Mouse (Mus musculus) T-cell, adult 66 days (primary cell): Measurements from ENCODE around the gene Clps. TPM values are rescaled to one million over a fixed set of nuclear protein-coding genes. Genes with fewer than 3 reads are reported as not detected.

ENCODE experiments used
- total RNA-seq, 2 experiments: library from RNA; stranded (reverse); gene quantifications; 3 replicates in 1 of 2; 4 replicates in 1 of 2; pipeline ENCODE4 v1.2.4; 2023

Gene Clps
- total RNA-seq: not detected

DNA sequence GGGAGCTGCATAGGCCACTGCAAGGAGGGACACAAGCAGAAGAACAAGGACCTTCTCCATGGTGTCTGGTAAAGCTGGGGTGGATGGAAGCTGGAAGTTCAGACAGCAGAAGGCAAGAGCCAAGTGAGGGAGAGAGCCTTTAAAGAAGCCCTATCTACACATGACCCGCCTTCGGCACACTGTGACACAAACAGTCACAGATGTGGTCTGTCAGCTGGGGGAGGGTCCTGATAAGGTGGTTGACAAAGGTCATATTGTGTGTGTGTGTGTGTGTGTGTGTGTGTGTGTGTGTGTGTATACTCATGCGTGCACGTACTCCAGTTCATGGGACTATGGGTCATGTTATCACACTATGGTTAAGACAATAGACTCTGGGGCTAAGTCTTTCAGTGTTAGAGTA is at the start of gene Clps:
TSS of gene Clps (minus strand) at position 169 of the 400 bp plus-strand sequence.

DNA sequence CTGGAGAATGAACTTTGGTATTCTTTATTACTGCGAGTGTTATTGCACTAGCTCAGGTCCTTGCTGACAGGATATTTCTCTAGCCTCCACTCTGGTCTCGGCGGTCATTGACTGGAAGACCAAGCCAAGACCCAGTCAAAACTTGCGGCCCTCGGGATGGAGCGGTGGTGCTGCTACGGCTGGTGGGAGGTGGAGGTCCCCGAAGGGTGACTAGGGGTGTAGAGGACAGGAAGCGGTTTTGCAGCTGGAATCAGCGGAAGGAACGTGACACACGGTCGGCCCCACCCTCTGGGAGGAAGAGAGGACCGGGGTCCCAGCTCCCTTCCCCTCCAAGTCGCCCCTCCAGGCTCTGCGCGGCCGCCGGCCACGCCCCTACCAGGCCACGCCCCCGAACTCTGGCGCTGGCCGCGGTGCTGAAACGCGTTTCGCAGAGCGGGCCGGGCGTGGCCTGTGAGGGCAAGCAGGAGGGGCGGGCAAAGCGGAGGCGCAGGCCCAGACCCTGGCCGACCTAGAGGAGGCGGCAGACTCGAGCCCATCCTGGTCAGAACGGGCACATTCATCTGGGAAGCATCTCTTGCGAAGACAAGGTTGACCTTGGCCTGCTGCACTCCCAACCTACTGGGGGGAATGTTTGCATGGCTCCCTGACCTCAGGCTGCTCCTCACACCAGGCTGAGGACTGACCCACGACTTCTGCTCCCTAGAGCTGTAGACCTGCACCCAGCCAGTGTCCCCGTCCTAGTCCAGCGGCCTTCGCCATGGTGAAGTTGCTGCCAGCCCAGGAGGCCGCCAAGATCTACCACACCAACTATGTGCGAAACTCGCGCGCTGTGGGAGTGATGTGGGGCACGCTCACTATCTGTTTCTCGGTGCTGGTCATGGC is 14.9 kb upstream of the Clps start, which contains the start of gene Lhfpl5:
TSS of gene Lhfpl5 (plus strand) at position 398 of the 882 bp plus-strand sequence.

DNA sequence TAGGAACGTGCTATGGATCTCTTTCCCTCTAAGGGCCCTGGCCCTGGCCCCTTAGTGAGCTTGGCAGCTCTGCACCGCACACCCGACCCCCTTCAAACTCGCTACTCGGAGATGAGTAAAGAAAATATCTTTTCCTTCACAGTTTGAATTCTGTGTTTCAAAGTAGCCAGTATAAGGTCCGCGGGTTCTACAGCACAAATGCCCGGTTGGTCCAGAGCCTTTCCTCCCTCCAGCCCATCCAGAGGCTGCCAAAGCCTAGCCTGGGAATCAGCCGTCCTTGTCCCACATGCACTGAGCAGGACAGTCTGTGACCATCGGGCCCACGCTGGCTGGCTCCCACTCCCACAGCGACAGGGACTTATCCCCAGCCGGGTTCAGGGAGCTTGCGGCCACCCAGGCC is 11.5 kb downstream of the Clps start, which contains the start of gene Clpsl2:
TSS of gene Clpsl2 (plus strand) at position 301 of the 400 bp plus-strand sequence.

DNA sequence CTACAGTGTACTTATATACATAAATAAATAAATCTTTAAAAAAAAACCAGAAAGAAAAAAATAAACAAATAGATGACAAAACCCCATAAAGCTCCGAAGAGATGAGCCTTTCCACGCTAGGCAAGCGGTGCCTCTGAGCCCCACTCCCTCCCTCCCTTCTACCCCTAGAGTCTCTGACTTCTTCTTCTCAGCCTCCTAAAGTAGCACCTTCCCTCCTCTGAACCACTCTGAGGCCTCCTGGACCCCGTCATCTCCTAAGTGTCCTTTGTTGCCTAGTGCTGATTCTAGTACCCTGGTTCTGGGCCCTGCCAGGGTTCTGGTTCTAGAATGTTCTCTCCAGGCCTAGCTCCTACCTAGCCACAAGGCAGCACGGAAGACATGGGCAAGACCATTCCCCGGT is 30.1 kb downstream of the Clps start, which contains the start of gene Armc12:
TSS of gene Armc12 (plus strand) at position 301 of the 400 bp plus-strand sequence.

DNA sequence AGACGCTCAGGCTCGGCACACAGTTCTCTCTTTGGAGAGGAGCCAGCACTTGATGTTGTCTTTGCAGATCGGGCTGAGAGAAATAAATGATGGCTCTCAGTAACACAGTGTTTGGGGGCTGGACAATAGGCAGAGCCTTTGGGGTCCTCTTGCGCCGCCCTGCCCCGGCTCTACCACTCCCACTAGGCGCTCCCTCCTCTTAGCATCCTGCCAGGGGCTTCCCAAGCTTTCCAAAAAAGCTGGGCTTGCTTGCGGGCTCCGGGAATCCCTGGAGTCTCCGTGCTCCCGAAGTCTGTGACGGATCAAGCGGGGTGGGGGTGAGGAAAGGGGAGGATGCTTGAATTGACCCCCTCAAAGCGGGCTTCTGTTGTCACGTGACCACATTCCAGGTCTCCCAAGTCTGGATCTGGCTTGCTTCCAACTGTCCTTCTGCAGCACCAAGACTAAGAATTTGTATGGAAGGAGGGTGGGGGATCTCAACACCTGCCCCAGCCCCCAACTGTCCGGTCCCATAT is 43.1 kb downstream of the Clps start, which contains the start of gene Fkbp5:
TSS of gene Fkbp5 (minus strand) at position 87 of the 515 bp plus-strand sequence.

Other genes starting within 250 kb of the Clps start
- 10 to 100 TPM; 30.9 to 33.8 TPM for gene Fance, start 247.2 kb downstream of the Clps start, total RNA-seq
- gene Rpl10a, start 232.3 kb downstream of the Clps start, total RNA-seq: 1,000 to 10,000 TPM; 2,031 to 2,062 TPM
- not detected for gene Tead3, start 209.9 kb downstream of the Clps start, total RNA-seq
- gene Tulp1, start 195.5 kb downstream of the Clps start, total RNA-seq: under 1 TPM; 0.47 TPM
- 10 to 100 TPM; 42.4 to 46.5 TPM for gene Fkbp5, start 43.2 kb downstream of the Clps start, total RNA-seq
- gene Armc12, start 30.0 kb downstream of the Clps start, total RNA-seq: under 1 TPM in 1 of 2 experiments, not detected in 1; 0.58 TPM
- gene Clpsl2, start 11.4 kb downstream of the Clps start, total RNA-seq: not detected
- gene Lhfpl5, start 14.9 kb upstream of the Clps start, total RNA-seq: not detected
- 100 to 1,000 TPM; 341 to 367 TPM for gene Srpk1, start 61.9 kb upstream of the Clps start, total RNA-seq
- gene Slc26a8, start 129.5 kb upstream of the Clps start, total RNA-seq: 1 to 10 TPM in 1 of 2 experiments, under 1 TPM in 1; 0.56 to 2.4 TPM
- gene Mapk14, start 130.6 kb upstream of the Clps start, total RNA-seq: 100 to 1,000 TPM; 109 to 117 TPM
- gene AC170998.1, start 165.3 kb upstream of the Clps start, total RNA-seq: 10 to 100 TPM; 12.6 to 14.1 TPM
- 1 to 10 TPM; 1.6 to 2.3 TPM for gene Mapk13, start 208.5 kb upstream of the Clps start, total RNA-seq
- gene Brpf3, start 240.3 kb upstream of the Clps start, total RNA-seq: 10 to 100 TPM; 49.1 to 51.3 TPM